Mouse (Mus musculus): ENCODE data around the gene Ptpn3. TPM values are rescaled to one million over a fixed set of nuclear protein-coding genes. Genes with fewer than 3 reads are reported as not detected.

The Ptpn3 gene
- polyA plus RNA-seq (2015; fragmentation: Illumina TruSeq; extraction: RNeasy Lipid Tissue Mini Kit (QIAGEN cat#74804); ENCODE audit: low read depth, low replicate concordance) = 32.1 TPM

GRCm38 (mm10) chr4:57301410-57302313 is at the start of gene Ptpn3:
TSS of gene Ptpn3 (minus strand) at chr4:57301837.

DNA sequence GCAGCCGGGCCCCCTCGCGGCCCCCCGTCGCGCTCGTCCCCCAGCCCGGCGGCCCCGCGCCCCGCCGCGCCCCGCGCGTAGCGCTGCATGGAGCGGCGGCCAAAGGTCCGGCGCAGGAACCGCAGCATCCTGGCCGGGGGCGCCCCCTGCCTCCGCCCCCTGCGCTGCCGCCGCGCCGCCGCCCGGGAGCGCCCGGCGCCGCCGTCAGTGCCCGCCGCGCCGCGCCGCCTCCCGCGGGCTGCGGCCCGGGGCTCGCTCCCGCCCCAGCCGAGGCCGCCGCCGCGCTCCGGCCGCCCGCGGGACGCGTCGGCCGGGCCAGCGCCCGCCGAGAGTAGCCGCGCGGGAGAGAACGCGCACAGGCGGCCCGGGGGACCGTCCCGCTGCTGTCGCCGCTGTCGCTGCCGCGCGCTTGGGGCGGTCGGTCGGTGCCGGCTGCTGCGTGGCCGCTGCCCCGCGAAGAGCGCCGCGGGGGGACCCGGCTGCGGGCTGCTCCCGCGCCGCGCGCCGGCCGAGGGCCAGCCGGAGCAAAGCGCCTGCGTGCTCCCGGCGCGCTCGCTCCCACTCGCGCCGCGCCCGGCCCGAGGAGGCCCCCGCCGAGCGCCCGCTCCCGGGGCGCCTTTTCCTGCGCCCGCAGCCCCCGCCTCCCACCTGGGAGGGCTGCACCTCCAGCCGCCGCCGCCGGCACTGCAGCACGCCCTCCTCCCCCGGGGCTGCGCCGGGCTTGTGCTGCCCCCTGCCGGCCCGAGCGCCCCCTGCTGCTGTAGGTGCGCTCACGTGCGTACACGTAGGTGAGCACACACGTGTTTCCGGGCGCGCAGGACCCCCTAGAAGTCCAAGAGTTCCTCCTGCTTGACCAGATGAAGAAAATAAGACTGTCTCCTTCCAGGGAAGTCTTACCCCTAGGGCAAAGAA is 158.4 kb downstream of the Ptpn3 start, which contains the start of gene Epb41l4b:
Gene Epb41l4b (minus strand): TSS at position 412 of the 912 bp plus-strand sequence.

Other genes with a start within 250 kb of the Ptpn3 start
- gene Epb41l4b, start 158.4 kb downstream of the Ptpn3 start, polyA plus RNA-seq (2015; fragmentation: Illumina TruSeq; extraction: RNeasy Lipid Tissue Mini Kit (QIAGEN cat#74804); ENCODE audit: low read depth, low replicate concordance) = 18.2 TPM
- 22.6 TPM for gene Palm2, start 132.4 kb upstream of the Ptpn3 start, polyA plus RNA-seq (2015; fragmentation: Illumina TruSeq; extraction: RNeasy Lipid Tissue Mini Kit (QIAGEN cat#74804); ENCODE audit: low read depth, low replicate concordance)